In genomic region chr8:91692056-91692721, GRCm38 (mm10) we compare ENCODE assay signal across 18 mouse cellular contexts.
A peak's percentile ranks its signal among the peaks of the same experiment; 100 is the strongest.
DNase-seq lines count a peak whose midpoint lies in the region; ATAC-seq lines count a peak whose summit lies in the region.
"Had no signal": no experiment of that assay in that cellular context is flagged by ENCODE, and none has a peak within 500 bp of the region (broad histone marks: within the 10 kb centered on the region; RNA-seq: fewer than 3 reads in every experiment).

No protein-coding gene starts in this region.

- peaks cover 10% of the 10 kb centered on the region; the same call in 1 of the 2 replicates for H3K4me1 ChIP-seq in kidney, embryonic 16.5 days (ENCODE audit: insufficient read depth, low read length)
- H3K4me1 ChIP-seq: heart, embryonic 12.5 days had no signal

- 13% methylated on average over 15 of the region's 15 CpGs for WGBS in kidney, embryonic 16.5 days

- no peak overlapping the region for H3K27ac ChIP-seq in kidney, embryonic 16.5 days (ENCODE audit: low read length)

- peaks cover 3% of the 10 kb centered on the region; the same call in 1 of the 2 replicates for H3K27me3 ChIP-seq in kidney, embryonic 16.5 days (ENCODE audit: insufficient read depth, low read length)
- H3K27me3 ChIP-seq: heart, embryonic 12.5 days had no signal

- H3K9ac ChIP-seq in kidney, embryonic 16.5 days (replicated peaks; ENCODE audit: low read length): no peak overlapping the region
- H3K9ac ChIP-seq: heart, embryonic 12.5 days had no signal

- H3K9me3 ChIP-seq in kidney, embryonic 16.5 days (ENCODE audit: low read length): no peaks in the 10 kb centered on the region
- H3K9me3 ChIP-seq: heart, embryonic 12.5 days had no signal

- H3K36me3 ChIP-seq in kidney, embryonic 16.5 days (ENCODE audit: insufficient read depth, low read length): no peaks in the 10 kb centered on the region
- H3K36me3 ChIP-seq: G1E; heart, embryonic 12.5 days had no signal

- ATAC-seq in kidney, embryonic 16.5 days (ENCODE audit: low FRiP score, low TSS enrichment): peak; percentile 65; the same call in 1 of the 2 replicates

- H3K4me2 ChIP-seq in kidney, embryonic 16.5 days (replicated peaks; ENCODE audit: low read depth, low read length): peak overlapping the region; percentile 23
- H3K4me2 ChIP-seq: heart, embryonic 12.5 days had no signal

- no peak for DNase-seq in kidney, adult 18-20 months
- DNase-seq in ZHBTc4 (ENCODE audit: low read depth, low spot score): peak; percentile 60
- peak; percentile 53 for DNase-seq in embryo, embryonic 11.5 days (ENCODE audit: low read depth, low spot score)
- peak; percentile 87 for DNase-seq in mesoderm, embryonic 11.5 days (ENCODE audit: low read depth, low spot score)
- DNase-seq in lung, adult 18-20 months: no peak
- no peak for DNase-seq in spleen, postnatal 10 days (ENCODE audit: low spot score in 2 of 2)
- DNase-seq: adrenal gland, postnatal 36 days; cerebellum, adult 9-11 months; heart, adult 11 months; heart, postnatal 14 days; kidney, adult 2 months; liver; lung, postnatal 10 days; midbrain, embryonic 14.5 days; thymus, postnatal 36 days had no signal

- H3K4me3 ChIP-seq in kidney, embryonic 16.5 days (ENCODE audit: low read length): no peak overlapping the region
- H3K4me3 ChIP-seq: heart, embryonic 12.5 days had no signal

Comparison
In these comparisons a context has a peak if more than half of its experiments do, and no peak if none do; other contexts are left out.
1. DNase-seq: peak in ZHBTc4 (single experiment), embryo, embryonic 11.5 days (single experiment) and mesoderm, embryonic 11.5 days (single experiment); none in kidney, adult 18-20 months (single experiment), lung, adult 18-20 months (0 of 2) and spleen, postnatal 10 days (0 of 2).